Mouse (Mus musculus): ENCODE results near the gene Rabif. TPM values are rescaled to one million over a fixed set of nuclear protein-coding genes. Genes with fewer than 3 reads are reported as not detected.
"Not testable (repeated sequence)": the region's sequence is repeated elsewhere in the genome, so short reads cannot be mapped to it uniquely, and the experiment has no call there.

The Rabif gene
- polyA plus RNA-seq, 1 experiment, result 5.0 TPM

DNA sequence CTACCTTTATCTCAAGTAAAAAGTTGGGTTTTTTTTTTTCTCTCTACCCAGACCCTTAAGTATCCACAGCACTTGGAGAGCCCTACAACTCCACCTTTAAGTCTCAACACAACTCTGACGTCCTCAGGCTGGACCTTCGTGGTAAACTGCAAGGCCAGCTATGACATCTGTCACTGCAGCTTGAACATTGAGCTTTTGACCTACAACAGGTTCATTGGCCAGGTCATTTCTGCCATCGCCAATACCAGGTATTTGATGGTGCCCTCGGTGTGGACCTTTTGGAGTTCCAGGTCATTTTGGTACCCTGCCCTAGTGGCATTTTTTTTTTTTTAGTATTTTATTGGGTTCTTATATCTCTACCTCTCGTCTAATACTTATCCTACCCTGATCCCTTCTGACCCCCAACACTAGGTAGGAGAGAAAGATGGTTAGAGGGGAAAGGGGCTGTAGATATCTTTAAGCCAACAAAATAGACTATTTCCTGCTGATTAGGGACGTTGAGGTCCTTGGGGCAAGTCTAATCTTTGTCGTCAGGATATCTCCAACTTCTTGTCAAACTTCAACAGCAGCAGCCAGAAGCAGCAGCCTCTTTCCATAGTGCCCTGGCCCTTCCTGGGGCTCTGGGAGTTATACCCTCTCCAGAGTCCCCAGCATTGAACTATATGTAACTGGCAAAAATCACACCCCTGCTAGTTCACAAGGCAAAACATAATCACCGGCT lies 25.7 kb downstream of the Rabif start:
- TF ChIP-seq GATA1 (IDR thresholded peaks at IDR 0.05; ENCODE audit: borderline replicate concordance, low read length) (no peak), FLI1 (IDR thresholded peaks at IDR 0.05; ENCODE audit: low read length) (no peak)
- Histone ChIP-seq H3K9me3 (no peaks in the 10 kb centered on the region), H3K4me1 (peaks cover 68% of the 10 kb centered on the region), H3K4me3 (replicated peaks) (no peak overlapping the region), H3K27me3 (replicated peaks) (peaks cover 6% of the 10 kb centered on the region), H3K36me3 (replicated peaks; ENCODE audit: low read length) (no peaks in the 10 kb centered on the region)

DNA sequence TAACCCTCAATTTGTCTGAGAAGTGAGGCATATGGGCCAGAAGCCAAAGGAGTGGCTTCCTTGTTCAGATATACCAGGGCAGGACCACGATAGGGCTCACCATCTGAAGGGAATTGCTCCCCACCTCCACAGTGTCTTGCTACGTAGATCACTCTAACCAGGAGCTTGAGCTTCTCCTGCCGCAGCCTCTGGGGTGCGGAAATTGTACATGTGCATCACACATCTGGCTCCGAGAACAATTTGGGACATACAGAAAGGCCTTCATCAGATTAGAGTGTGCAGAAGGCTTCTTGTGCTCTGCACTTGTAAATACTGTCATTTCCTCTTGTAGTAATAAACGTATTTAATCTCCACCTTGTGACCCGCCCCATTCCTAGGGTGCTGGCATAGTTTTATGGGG lies 26.7 kb downstream of the Rabif start:
- H3K36me3 ChIP-seq (replicated peaks; ENCODE audit: low read length), result no peaks in the 10 kb centered on the region
- H3K4me1 ChIP-seq, result peaks cover 68% of the 10 kb centered on the region
- no peak for TF ChIP-seq GATA1 (IDR thresholded peaks at IDR 0.05; ENCODE audit: borderline replicate concordance, low read length)
- TF ChIP-seq FLI1 (IDR thresholded peaks at IDR 0.05; ENCODE audit: low read length), result no peak
- H3K9me3 ChIP-seq, result no peaks in the 10 kb centered on the region
- no peak overlapping the region for H3K4me3 ChIP-seq (replicated peaks)
- H3K27me3 ChIP-seq (replicated peaks), result peaks cover 3% of the 10 kb centered on the region

DNA sequence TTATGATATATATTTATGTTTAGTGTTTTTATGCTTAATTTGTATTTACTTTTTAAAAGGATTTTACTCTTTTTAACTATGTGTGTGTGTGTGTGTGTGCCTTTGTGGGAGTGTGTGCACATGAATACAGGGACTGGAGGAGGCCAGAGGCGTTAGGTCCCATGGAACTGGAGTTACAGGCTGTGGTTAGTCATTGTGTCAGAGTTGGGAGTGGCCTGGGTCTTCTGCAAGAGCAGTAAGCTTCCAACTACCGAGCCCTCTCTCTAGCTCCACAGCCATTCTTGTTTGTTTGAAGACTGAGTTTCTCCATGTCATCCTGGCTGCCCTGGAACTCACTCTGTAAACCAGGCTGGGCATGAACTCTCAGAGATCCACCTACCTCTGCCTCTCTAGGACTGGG lies 27.9 kb downstream of the Rabif start:
- no peaks in the 10 kb centered on the region for H3K9me3 ChIP-seq
- TF ChIP-seq GATA1 (IDR thresholded peaks at IDR 0.05; ENCODE audit: borderline replicate concordance, low read length) (no peak), FLI1 (IDR thresholded peaks at IDR 0.05; ENCODE audit: low read length) (no peak)
- no peaks in the 10 kb centered on the region for H3K27me3 ChIP-seq (replicated peaks)
- no peak overlapping the region for H3K4me3 ChIP-seq (replicated peaks)
- peaks cover 66% of the 10 kb centered on the region for H3K4me1 ChIP-seq
- no peaks in the 10 kb centered on the region for H3K36me3 ChIP-seq (replicated peaks; ENCODE audit: low read length)

GRCm38 (mm10) chr1:134524424-134524823 lies 30.0 kb downstream of the Rabif start:
- TF ChIP-seq FLI1 (IDR thresholded peaks at IDR 0.05; ENCODE audit: low read length), result no peak
- no peak for TF ChIP-seq GATA1 (IDR thresholded peaks at IDR 0.05; ENCODE audit: borderline replicate concordance, low read length)
- no peak overlapping the region for H3K4me3 ChIP-seq (replicated peaks)
- H3K9me3 ChIP-seq, result no peaks in the 10 kb centered on the region
- H3K36me3 ChIP-seq (replicated peaks; ENCODE audit: low read length), result no peaks in the 10 kb centered on the region
- no peaks in the 10 kb centered on the region for H3K27me3 ChIP-seq (replicated peaks)
- peaks cover 51% of the 10 kb centered on the region for H3K4me1 ChIP-seq

- Histone ChIP-seq H3K36me3 (replicated peaks; ENCODE audit: low read length) (no peaks in the 10 kb centered on the region), H3K27me3 (replicated peaks) (no peaks in the 10 kb centered on the region), H3K4me3 (replicated peaks) (no peak overlapping the region), H3K9me3 (no peaks in the 10 kb centered on the region), H3K4me1 (peaks cover 51% of the 10 kb centered on the region)
- TF ChIP-seq FLI1 (IDR thresholded peaks at IDR 0.05; ENCODE audit: low read length) (no peak), GATA1 (IDR thresholded peaks at IDR 0.05; ENCODE audit: borderline replicate concordance, low read length) (no peak)
Observed at GRCm38 (mm10) chr1:134525015-134525414, 30.6 kb downstream of the Rabif start.

- H3K4me1 ChIP-seq, result peaks cover 49% of the 10 kb centered on the region
- H3K36me3 ChIP-seq (replicated peaks; ENCODE audit: low read length), result no peaks in the 10 kb centered on the region
- no peaks in the 10 kb centered on the region for H3K27me3 ChIP-seq (replicated peaks)
- no peaks in the 10 kb centered on the region for H3K9me3 ChIP-seq
- no peak overlapping the region for H3K4me3 ChIP-seq (replicated peaks)
- TF ChIP-seq FLI1 (IDR thresholded peaks at IDR 0.05; ENCODE audit: low read length), result no peak
- TF ChIP-seq GATA1 (IDR thresholded peaks at IDR 0.05; ENCODE audit: borderline replicate concordance, low read length), result no peak
Observed at GRCm38 (mm10) chr1:134526752-134527151, 32.3 kb downstream of the Rabif start.

DNA sequence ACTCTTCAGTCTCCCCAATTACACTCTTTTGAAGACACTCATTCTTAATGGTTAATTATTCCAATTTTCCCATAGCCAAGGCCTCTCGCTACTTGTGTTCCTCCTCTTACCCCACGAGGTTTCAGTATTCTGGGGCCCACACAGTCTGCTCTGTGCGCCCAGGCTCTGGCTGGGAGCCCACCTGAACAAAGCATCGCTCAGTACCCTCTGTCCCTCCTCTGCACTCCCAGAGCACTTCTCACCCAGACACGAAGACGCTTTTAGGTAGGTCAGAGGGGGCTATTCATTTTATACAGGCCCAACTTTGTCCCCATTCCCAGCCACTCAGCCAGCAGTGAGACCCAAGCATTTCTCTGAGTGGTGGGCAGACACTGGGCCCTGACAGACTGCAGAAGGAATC lies 36.2 kb downstream of the Rabif start:
- Histone ChIP-seq H3K9me3 (no peaks in the 10 kb centered on the region), H3K36me3 (replicated peaks; ENCODE audit: low read length) (no peaks in the 10 kb centered on the region), H3K27me3 (replicated peaks) (no peaks in the 10 kb centered on the region), H3K4me1 (peaks cover 35% of the 10 kb centered on the region), H3K4me3 (replicated peaks) (peak overlapping the region; percentile 14)
- TF ChIP-seq GATA1 (IDR thresholded peaks at IDR 0.05; ENCODE audit: borderline replicate concordance, low read length) (no peak), FLI1 (IDR thresholded peaks at IDR 0.05; ENCODE audit: low read length) (no peak)

DNA sequence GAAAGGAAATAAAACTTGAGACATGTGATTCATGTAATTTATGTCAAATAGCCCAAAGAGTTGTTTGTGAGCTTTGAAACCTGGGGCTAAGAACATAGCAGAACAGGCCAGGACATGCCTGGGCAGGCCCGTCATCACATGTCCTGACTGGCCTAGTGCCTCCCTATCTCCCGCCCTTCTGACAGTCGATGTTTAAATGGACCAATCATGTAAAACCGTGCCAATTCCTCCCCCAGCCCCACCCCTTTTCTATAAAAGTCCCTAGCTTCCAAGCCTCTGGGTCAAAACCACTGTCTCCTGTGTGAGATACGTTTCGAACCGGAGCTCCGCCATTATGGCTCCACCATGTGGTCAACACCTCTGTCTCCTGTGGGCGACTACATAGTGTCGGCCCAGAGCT lies 39.3 kb downstream of the Rabif start:
- not testable (repeated sequence) for H3K4me3 ChIP-seq (replicated peaks); H3K36me3 ChIP-seq (replicated peaks; ENCODE audit: low read length); H3K27me3 ChIP-seq (replicated peaks); H3K9me3 ChIP-seq
- H3K4me1 ChIP-seq, result peaks cover 28% of the 10 kb centered on the region

DNA sequence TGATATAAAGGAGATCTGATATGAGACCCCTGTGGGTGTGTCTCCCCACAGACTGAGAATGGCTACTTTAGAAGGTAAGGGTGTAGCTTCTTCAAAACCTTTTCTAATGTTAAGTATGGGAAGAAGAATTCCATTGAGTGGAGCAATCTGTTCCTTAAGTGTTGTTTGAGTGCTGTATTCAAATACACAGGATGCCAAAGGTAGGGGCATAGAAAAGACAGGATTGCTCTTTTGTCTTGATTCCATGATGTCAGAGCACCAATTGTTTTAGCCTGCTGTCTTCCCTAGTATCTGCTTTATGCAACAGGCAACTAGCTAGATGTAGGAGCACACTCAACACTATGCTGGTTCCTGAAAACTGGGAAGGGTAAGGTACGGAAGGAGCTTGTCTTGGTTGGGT lies 40.6 kb downstream of the Rabif start:
- Histone ChIP-seq H3K9me3 (no peaks in the 10 kb centered on the region), H3K27me3 (replicated peaks) (no peaks in the 10 kb centered on the region), H3K4me3 (replicated peaks) (no peak overlapping the region), H3K4me1 (peaks cover 20% of the 10 kb centered on the region), H3K36me3 (replicated peaks; ENCODE audit: low read length) (no peaks in the 10 kb centered on the region)
- TF ChIP-seq FLI1 (IDR thresholded peaks at IDR 0.05; ENCODE audit: low read length) (no peak), GATA1 (IDR thresholded peaks at IDR 0.05; ENCODE audit: borderline replicate concordance, low read length) (no peak)

DNA sequence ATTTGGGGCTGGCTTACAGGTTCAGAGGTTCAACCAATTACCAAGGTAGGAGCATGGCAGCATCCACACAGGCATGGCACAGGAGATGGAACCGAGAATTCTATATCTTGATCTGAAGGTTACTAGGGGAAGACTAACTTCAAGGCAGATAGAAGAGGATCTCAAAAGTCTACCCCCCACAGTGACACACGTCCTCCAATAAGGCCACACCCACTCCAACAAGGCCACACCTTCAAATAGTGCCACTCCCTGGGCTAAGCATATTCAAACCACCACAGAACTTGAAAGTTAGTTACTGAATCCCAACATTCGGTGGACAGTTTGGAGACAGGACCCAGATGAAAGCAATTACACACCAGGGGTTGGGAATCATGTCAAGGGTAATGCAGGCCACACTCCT lies 41.1 kb downstream of the Rabif start:
- Histone ChIP-seq H3K27me3 (replicated peaks) (peaks cover 1% of the 10 kb centered on the region), H3K4me1 (peaks cover 16% of the 10 kb centered on the region), H3K36me3 (replicated peaks; ENCODE audit: low read length) (no peaks in the 10 kb centered on the region), H3K4me3 (replicated peaks) (no peak overlapping the region), H3K9me3 (no peaks in the 10 kb centered on the region)
- no peak for TF ChIP-seq FLI1 (IDR thresholded peaks at IDR 0.05; ENCODE audit: low read length)
- no peak for TF ChIP-seq GATA1 (IDR thresholded peaks at IDR 0.05; ENCODE audit: borderline replicate concordance, low read length)

GRCm38 (mm10) chr1:134540610-134541009 lies 46.2 kb downstream of the Rabif start:
- Histone ChIP-seq H3K4me3 (replicated peaks) (no peak overlapping the region), H3K4me1 (peaks cover 15% of the 10 kb centered on the region), H3K36me3 (replicated peaks; ENCODE audit: low read length) (peaks cover 3% of the 10 kb centered on the region), H3K27me3 (replicated peaks) (peaks cover 10% of the 10 kb centered on the region), H3K9me3 (peaks cover 11% of the 10 kb centered on the region)
- TF ChIP-seq FLI1 (IDR thresholded peaks at IDR 0.05; ENCODE audit: low read length) (no peak), GATA1 (IDR thresholded peaks at IDR 0.05; ENCODE audit: borderline replicate concordance, low read length) (no peak)
